Mouse (Mus musculus) MEL (cell line): ENCODE measurements around the gene Hsd17b2.

ENCODE experiments used
- GATA1 ChIP-seq: IDR thresholded peaks from 2 replicates; pipeline ENCODE4 v1.6.1; 2011; ENCODE audit warnings: low read depth, low read length, improper control_type of control experiment
- POLR2AphosphoS2 ChIP-seq: IDR thresholded peaks from 2 replicates; pipeline ENCODE4 v1.6.1; 2011; ENCODE audit warnings: low read length, improper control_type of control experiment
- UBTF ChIP-seq: IDR thresholded peaks from 2 replicates; pipeline ENCODE4 v1.6.1; 2012; ENCODE audit warnings: low read depth, mild to moderate bottlenecking, inconsistent platforms, low read length, improper control_type of control experiment, moderate library complexity, borderline replicate concordance; ENCODE audit not compliant: insufficient read depth
- ZC3H11A ChIP-seq: IDR thresholded peaks from 2 replicates; pipeline ENCODE4 v1.6.1; 2012; ENCODE audit warnings: low read depth, mild to moderate bottlenecking, inconsistent platforms, low read length, improper control_type of control experiment

GRCm38 (mm10) chr8:117652318-117652717 is 49.4 kb upstream of the Hsd17b2 start:
- no peak for TF ChIP-seq ZC3H11A
- TF ChIP-seq UBTF: no peak
- TF ChIP-seq POLR2AphosphoS2: no peak
- TF ChIP-seq GATA1: no peak
